Mouse (Mus musculus) intestine, postnatal 0 days (tissue): Measurements from ENCODE around the gene Hsf2. TPM values are rescaled to one million over a fixed set of nuclear protein-coding genes. Genes with fewer than 3 reads are reported as not detected.

Source experiments
- ATAC-seq: fragments of 200-750 bp; cut with Nextera tagmentation; 2 replicates; pipeline ENCODE4 v1.8.0; 2017; ENCODE audit warnings: mild to moderate bottlenecking, moderate TSS enrichment, moderate library complexity
- H3K27ac ChIP-seq: fragments of 300-500 bp; sonication (generic); 2 replicates; pipeline ENCODE4 v1.5.1; 2014; ENCODE audit warnings: mild to moderate bottlenecking, low read depth, low read length, moderate library complexity
- H3K27me3 ChIP-seq: fragments of 300-500 bp; sonication (generic); replicated peaks from 2 replicates; pipeline ENCODE4 v1.6.1; 2014; ENCODE audit warnings: low read length, mixed read lengths; ENCODE audit not compliant: control insufficient read depth, insufficient read depth
- H3K36me3 ChIP-seq: fragments of 300-500 bp; sonication (generic); 2 replicates; pipeline ENCODE4 v1.6.1; 2014; ENCODE audit warnings: mild to moderate bottlenecking, moderate library complexity; ENCODE audit not compliant: control insufficient read depth, insufficient read depth
- H3K4me1 ChIP-seq: fragments of 300-500 bp; sonication (generic); replicated peaks from 2 replicates; pipeline ENCODE4 v1.6.1; 2014; ENCODE audit warnings: antibody characterized with exemption, low read length, mixed read lengths; ENCODE audit not compliant: control insufficient read depth, insufficient read depth
- H3K4me2 ChIP-seq: fragments of 300-500 bp; sonication (generic); replicated peaks from 2 replicates; pipeline ENCODE4 v1.6.1; 2014; ENCODE audit warnings: low read depth, mild to moderate bottlenecking, moderate library complexity
- H3K4me3 ChIP-seq: fragments of 300-500 bp; sonication (generic); 2 replicates; pipeline ENCODE4 v1.5.1; 2014; ENCODE audit warnings: low read depth, low read length
- H3K9ac ChIP-seq: fragments of 300-500 bp; sonication (generic); 2 replicates; pipeline ENCODE4 v1.6.1; 2014; ENCODE audit warnings: mild to moderate bottlenecking, low read depth, low read length
- H3K9me3 ChIP-seq: fragments of 300-500 bp; sonication (generic); 2 replicates; pipeline ENCODE4 v1.6.1; 2016; ENCODE audit warnings: mixed run types; ENCODE audit not compliant: control insufficient read depth
- CTCF ChIP-seq: sonication (generic); IDR thresholded peaks from 2 replicates; pipeline ENCODE4 v1.5.1; 2016; ENCODE audit warnings: low read depth, mild to moderate bottlenecking, control low read depth, antibody characterized with exemption, moderate library complexity
- WGBS: fragments of 180-500 bp; shearing (Covaris S2); extraction: QIAGEN DNeasy Blood & Tissue Kit; methylation state at CpG from one replicate; pipeline ENCODE4 v1.1.7; 2014; 5-methylcytosine and 5-hydroxymethylcytosine counted together
- polyA plus RNA-seq: library from polyadenylated mRNA; unstranded; fragments of >200 nt; fragmentation: Nextera tagmentation; extraction: Ambion mirVana; gene quantifications from 2 replicates; pipeline ENCODE4 v1.2.1, GENCODE M21; 2015

The Hsf2 gene
- polyA plus RNA-seq, result 9.6 and 10.6 TPM in 2 replicates

GRCm38 (mm10) chr10:57485908-57486541, at the start of gene Hsf2:
Hsf2 (plus strand) TSS chr10:57486385.
- Histone ChIP-seq H3K36me3 (no peaks in the 10 kb centered on the region), H3K27ac (peak within 1 kb of the TSS; percentile 75), H3K9ac (peak within 1 kb of the TSS; percentile 85), H3K4me3 (peak within 1 kb of the TSS; percentile 82), H3K4me1 (no peaks in the 10 kb centered on the region), H3K4me2 (peak within 1 kb of the TSS; percentile 83), H3K9me3 (0 out of 2 replicates have a peak, but pooled peaks cover 2% of the 10 kb centered on the region), H3K27me3 (no peaks in the 10 kb centered on the region)
- TF ChIP-seq CTCF, result no peak
- ATAC-seq, result peak; percentile 100
- under 1% methylated on average over 52 of the region's 52 CpGs for WGBS

DNA sequence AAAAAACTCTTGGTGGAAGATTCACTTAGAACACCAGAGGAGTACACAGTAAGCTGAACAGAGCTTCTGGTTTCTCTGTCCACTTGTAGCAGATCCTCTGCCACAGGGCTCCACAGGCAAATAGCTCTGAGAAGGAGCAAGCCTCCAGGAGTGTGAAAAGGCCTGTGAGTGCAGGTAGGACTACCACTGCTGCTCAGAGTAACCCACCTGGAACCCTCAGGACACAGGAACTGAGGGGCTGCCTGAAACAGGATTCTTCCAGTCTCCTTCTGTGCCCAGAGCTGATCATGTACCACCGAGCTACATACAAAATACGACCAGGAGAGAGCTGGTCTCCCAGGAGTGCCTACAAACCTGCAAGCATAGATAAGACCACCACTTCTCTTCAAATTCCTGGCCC, 48.3 kb upstream of the Hsf2 start:
- ATAC-seq, result peak; percentile 39
- Histone ChIP-seq H3K9ac (no peak overlapping the region), H3K9me3 (no peaks in the 10 kb centered on the region), H3K4me3 (no peak overlapping the region), H3K36me3 (no peaks in the 10 kb centered on the region), H3K27ac (no peak overlapping the region), H3K4me2 (no peak overlapping the region), H3K27me3 (no peaks in the 10 kb centered on the region), H3K4me1 (no peaks in the 10 kb centered on the region)
- no peak for TF ChIP-seq CTCF
- 85% methylated on average over 2 of the region's 2 CpGs for WGBS

DNA sequence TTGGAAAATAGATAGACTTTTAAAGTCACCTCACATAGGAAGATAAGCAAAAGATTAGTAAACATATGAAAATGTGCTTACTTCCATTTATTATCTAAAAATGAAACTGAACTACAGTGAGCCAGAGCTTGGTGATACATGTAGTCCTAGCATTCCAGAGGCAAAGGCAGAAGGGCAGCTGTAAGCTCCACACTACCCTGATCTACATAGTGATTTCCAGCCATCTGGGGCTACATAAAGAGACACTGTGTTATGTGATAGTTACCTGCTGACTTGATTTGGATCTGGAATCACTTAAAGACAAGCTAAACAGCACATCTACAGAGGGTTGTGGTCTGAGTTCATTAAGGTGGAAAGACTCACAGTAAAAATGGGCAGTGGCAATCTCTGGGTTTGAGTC, 45.1 kb upstream of the Hsf2 start:
- no peak for ATAC-seq
- no peaks in the 10 kb centered on the region for H3K27me3 ChIP-seq

DNA sequence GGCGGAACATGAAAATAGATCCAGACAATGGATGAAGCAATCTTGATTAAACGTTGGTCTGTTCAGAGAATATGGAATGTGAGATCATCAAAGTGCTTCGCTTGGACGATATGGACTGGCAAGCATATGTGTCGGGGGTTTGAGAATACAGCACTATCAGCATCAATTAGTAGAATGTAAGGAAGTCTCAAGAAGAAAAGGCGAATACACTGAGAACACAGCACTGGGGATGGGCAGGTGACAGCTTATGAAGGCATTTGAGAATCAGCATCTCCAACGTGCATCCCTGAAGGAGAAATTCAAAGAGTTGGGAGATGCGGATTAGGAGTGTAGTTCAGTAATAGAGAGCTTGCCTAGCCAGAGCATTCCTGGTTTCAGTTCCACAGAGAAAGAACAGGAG, 41.8 kb upstream of the Hsf2 start:
- no peak overlapping the region for H3K4me3 ChIP-seq
- H3K4me2 ChIP-seq, result no peak overlapping the region
- TF ChIP-seq CTCF, result no peak
- H3K4me1 ChIP-seq, result no peaks in the 10 kb centered on the region
- ATAC-seq, result no peak
- no peaks in the 10 kb centered on the region for H3K36me3 ChIP-seq
- 69% methylated on average over 8 of the region's 8 CpGs for WGBS
- no peaks in the 10 kb centered on the region for H3K9me3 ChIP-seq
- no peaks in the 10 kb centered on the region for H3K27me3 ChIP-seq
- no peak overlapping the region for H3K9ac ChIP-seq
- no peak overlapping the region for H3K27ac ChIP-seq

More for the DNA sequence above, 45.1 kb upstream of the Hsf2 start:
- Histone ChIP-seq H3K4me2 (no peak overlapping the region), H3K9ac (no peak overlapping the region), H3K9me3 (no peaks in the 10 kb centered on the region), H3K36me3 (no peaks in the 10 kb centered on the region), H3K4me1 (no peaks in the 10 kb centered on the region), H3K4me3 (no peak overlapping the region), H3K27ac (no peak overlapping the region)
- no peak for TF ChIP-seq CTCF

DNA sequence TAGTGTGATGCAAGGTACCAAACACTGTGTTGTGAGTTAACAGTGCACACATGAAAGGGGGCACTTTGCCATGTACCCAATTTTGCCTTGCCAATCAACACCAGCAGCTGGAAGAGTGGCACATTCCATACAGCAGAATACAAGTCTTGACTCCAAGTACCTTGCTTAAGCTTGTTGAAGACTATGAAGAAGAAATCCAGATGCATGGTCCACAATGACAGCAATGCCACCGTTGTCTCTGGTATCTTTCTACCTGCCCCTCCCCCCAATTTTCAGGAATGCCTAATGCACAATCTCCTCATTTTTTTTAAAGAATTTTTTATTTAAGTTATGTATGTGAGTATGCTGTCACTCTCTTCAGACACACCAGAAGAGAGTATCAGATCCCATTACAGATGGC, 40.5 kb upstream of the Hsf2 start:
- Histone ChIP-seq H3K4me2 (no peak overlapping the region), H3K27me3 (no peaks in the 10 kb centered on the region), H3K27ac (no peak overlapping the region), H3K9ac (no peak overlapping the region), H3K4me1 (no peaks in the 10 kb centered on the region), H3K4me3 (no peak overlapping the region), H3K9me3 (no peaks in the 10 kb centered on the region), H3K36me3 (no peaks in the 10 kb centered on the region)
- TF ChIP-seq CTCF, result no peak
- WGBS, result 96% methylated on average over 1 of the region's 1 CpGs
- ATAC-seq, result no peak

DNA sequence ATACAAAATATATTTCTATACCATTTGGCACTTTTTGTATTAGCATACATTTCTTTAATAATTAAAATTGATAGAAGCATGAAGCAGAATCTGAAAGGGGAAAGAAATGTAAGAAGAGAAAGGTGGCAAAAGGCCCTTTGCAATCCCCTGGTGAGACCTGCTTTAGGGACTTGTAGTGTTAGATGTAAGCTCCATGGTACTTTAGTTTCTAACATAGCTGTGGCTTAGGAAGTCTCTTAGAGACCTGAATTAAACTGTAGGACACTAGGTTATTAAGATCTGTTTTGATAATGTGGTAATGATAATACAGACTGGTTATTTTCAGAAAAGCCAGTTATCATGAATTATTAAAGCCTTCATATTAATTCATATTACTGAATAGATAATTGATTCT, 38.5 kb upstream of the Hsf2 start:
- Histone ChIP-seq H3K9me3 (no peaks in the 10 kb centered on the region), H3K27me3 (no peaks in the 10 kb centered on the region), H3K27ac (no peak overlapping the region), H3K9ac (no peak overlapping the region), H3K4me1 (no peaks in the 10 kb centered on the region), H3K36me3 (no peaks in the 10 kb centered on the region), H3K4me2 (peak overlapping the region; percentile 42; the same call in 1 of the 2 replicates), H3K4me3 (no peak overlapping the region)
- TF ChIP-seq CTCF, result no peak
- ATAC-seq, result no peak
